Mouse (Mus musculus) spleen, adult 2 months (tissue): Measurements from ENCODE around the gene Ddo. TPM values are rescaled to one million over a fixed set of nuclear protein-coding genes. Genes with fewer than 3 reads are reported as not detected.

Experiments
- DNase-seq, 2 experiments: peaks; one replicate each; pipeline versions ENCODE4 v3.0.0 to v3.0.0-alpha.2; 2012 to 2021; ENCODE audit warnings: low spot score in 2 of 2, low read depth in 1 of 2
- H3K27ac ChIP-seq: fragments of 200-500 bp; 2 replicates; pipeline ENCODE4 v1.5.1; 2012; ENCODE audit warnings: low read length, inconsistent platforms; ENCODE audit not compliant: insufficient read depth
- H3K27me3 ChIP-seq: fragments of 200-500 bp; 2 replicates; pipeline ENCODE4 v1.6.1; 2012; ENCODE audit warnings: mild to moderate bottlenecking, moderate library complexity, low read length, inconsistent platforms; ENCODE audit not compliant: control insufficient read depth, insufficient read depth
- H3K36me3 ChIP-seq: fragments of 200-500 bp; 2 replicates; pipeline ENCODE4 v1.6.1; 2012; ENCODE audit warnings: mild to moderate bottlenecking, low read length, inconsistent platforms; ENCODE audit not compliant: control insufficient read depth, insufficient read depth
- H3K4me1 ChIP-seq: fragments of 200-500 bp; 2 replicates; pipeline ENCODE4 v1.6.1; 2011; ENCODE audit warnings: inconsistent platforms; ENCODE audit not compliant: control insufficient read depth, insufficient read depth, insufficient read length
- H3K4me3 ChIP-seq: fragments of 200-500 bp; 2 replicates; pipeline ENCODE4 v1.5.1; 2011; ENCODE audit warnings: mild to moderate bottlenecking, inconsistent platforms; ENCODE audit not compliant: insufficient read depth, insufficient read length; ENCODE audit errors: extremely low read depth
- CTCF ChIP-seq: fragments of 200-500 bp; IDR thresholded peaks from 2 replicates; pipeline ENCODE4 v1.5.1; 2011; ENCODE audit warnings: mild to moderate bottlenecking, inconsistent platforms; ENCODE audit not compliant: insufficient read depth, insufficient read length, insufficient replicate concordance; ENCODE audit errors: extremely low read depth
- POLR2A ChIP-seq: fragments of 200-500 bp; IDR thresholded peaks from 2 replicates; pipeline ENCODE4 v1.6.1; 2011; ENCODE audit warnings: low read depth, low read length, inconsistent platforms
- WGBS: fragments of 180-500 bp; shearing (Covaris S2); methylation state at CpG from one replicate; pipeline ENCODE4 v1.1.7; 2018; 5-methylcytosine and 5-hydroxymethylcytosine counted together
- polyA plus RNA-seq: library from polyadenylated mRNA; depleted of rRNA; stranded (reverse); fragments of >200 nt; gene quantifications from 2 replicates; pipeline ENCODE4 v1.2.3, GENCODE M21; 2012

The Ddo gene
- polyA plus RNA-seq, 1 experiment, result 0.71 TPM

DNA sequence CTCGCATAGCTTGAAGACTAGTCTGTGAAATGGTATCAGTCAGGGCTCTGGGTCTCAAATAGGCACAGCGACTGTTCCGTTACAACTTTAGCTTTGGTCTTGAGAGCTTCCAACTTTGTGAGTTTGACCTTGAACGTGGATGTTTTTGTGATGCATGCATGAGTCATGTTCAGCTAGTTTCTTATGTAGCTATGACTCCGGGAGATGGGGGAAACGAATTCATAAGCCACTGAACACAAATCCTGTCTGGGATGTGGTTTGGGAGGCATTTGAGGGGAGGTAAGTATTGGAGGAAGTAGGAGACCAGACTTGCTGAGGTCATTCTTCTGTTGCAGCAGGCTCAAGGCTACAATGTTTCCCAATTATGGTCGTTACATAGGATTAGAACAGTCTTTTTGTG lies 46.1 kb downstream of the Ddo start:
- 33% methylated on average over 7 of the region's 7 CpGs for WGBS
- no peaks in the 10 kb centered on the region for H3K4me1 ChIP-seq
- H3K27ac ChIP-seq, result no peak overlapping the region
- H3K4me3 ChIP-seq, result no peak overlapping the region
- no peaks in the 10 kb centered on the region for H3K27me3 ChIP-seq
- no peaks in the 10 kb centered on the region for H3K36me3 ChIP-seq
- no peak for TF ChIP-seq POLR2A
- TF ChIP-seq CTCF, result no peak
- no peak for DNase-seq

- TF ChIP-seq CTCF (no peak), POLR2A (no peak)
- Histone ChIP-seq H3K27me3 (peaks cover 7% of the 10 kb centered on the region; the same call in 1 of the 2 replicates), H3K4me3 (no peak overlapping the region), H3K27ac (no peak overlapping the region), H3K4me1 (no peaks in the 10 kb centered on the region; the same call in 1 of the 2 replicates), H3K36me3 (no peaks in the 10 kb centered on the region)
- DNase-seq, result no peak
- 75% methylated on average over 3 of the region's 3 CpGs for WGBS
Measured at GRCm38 (mm10) chr10:40678477-40678876, 48.7 kb downstream of the Ddo start.

DNA sequence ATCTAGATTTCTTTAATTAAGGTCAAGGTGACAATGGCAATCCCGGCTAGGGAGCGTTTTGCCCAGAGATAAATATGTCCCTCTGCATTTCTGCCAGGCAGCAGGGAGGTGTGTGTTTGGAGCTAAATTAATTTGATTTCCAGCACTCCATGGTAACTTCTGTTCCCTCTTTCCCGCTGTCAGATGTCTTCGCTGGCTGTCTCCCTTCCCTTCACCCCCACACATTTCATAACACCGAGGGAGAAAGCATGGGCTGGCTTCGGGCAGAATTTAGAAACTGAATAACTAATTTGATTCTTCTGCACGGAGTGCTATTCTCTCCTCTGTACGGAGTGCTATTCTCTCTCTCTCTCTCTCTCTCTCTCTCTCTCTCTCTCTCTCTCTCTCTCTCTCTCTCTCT lies 52.7 kb downstream of the Ddo start:
- H3K4me1 ChIP-seq, result no peaks in the 10 kb centered on the region; the same call in 1 of the 2 replicates
- TF ChIP-seq POLR2A (no peak), CTCF (no peak)
- H3K36me3 ChIP-seq, result no peaks in the 10 kb centered on the region
- no peak for DNase-seq
- H3K27me3 ChIP-seq, result peaks cover 7% of the 10 kb centered on the region; the same call in 1 of the 2 replicates
- H3K27ac ChIP-seq, result no peak overlapping the region
- no peak overlapping the region for H3K4me3 ChIP-seq
- 60% methylated on average over 8 of the region's 8 CpGs for WGBS

- TF ChIP-seq CTCF, result no peak
- TF ChIP-seq POLR2A, result no peak
- Histone ChIP-seq H3K27me3 (peaks cover 7% of the 10 kb centered on the region; the same call in 1 of the 2 replicates), H3K4me3 (peak within 1 kb of the TSS; percentile 39; the same call in 1 of the 2 replicates), H3K27ac (no peak within 1 kb of the TSS; the same call in 1 of the 2 replicates), H3K4me1 (no peaks in the 10 kb centered on the region; the same call in 1 of the 2 replicates), H3K36me3 (no peaks in the 10 kb centered on the region)
- 2% methylated on average over 50 of the region's 50 CpGs for WGBS
- DNase-seq, result peak in 1 of 2 experiments; percentile 7
Measured at GRCm38 (mm10) chr10:40683092-40683867, 53.5 kb downstream of the Ddo start, which contains the start of gene Mettl24. Gene Mettl24, plus strand, starts transcription at chr10:40683282.

DNA sequence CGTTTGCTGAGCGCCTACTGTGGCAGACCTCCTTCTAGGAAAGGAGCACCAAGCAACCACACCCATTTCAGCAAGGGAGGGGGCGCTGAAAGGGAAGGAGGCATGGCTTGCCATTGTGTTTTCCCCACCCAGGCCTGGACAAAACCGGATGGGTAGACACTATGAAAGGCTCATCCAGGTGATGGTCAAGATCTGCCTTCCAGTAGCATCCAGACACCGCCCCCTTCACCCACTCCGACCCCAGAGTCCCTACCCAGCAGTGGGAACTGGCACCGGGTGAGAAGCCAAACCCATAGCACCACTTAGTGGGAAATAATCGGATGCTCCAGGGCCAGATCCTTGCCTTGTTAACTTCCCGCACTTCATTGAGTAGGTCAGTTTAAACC lies 54.0 kb downstream of the Ddo start:
- TF ChIP-seq CTCF (no peak), POLR2A (no peak)
- H3K36me3 ChIP-seq, result no peaks in the 10 kb centered on the region
- no peak overlapping the region for H3K4me3 ChIP-seq
- DNase-seq, result no peak
- peaks cover 7% of the 10 kb centered on the region; the same call in 1 of the 2 replicates for H3K27me3 ChIP-seq
- 65% methylated on average over 9 of the region's 9 CpGs for WGBS
- H3K4me1 ChIP-seq, result no peaks in the 10 kb centered on the region; the same call in 1 of the 2 replicates
- no peak overlapping the region for H3K27ac ChIP-seq

GRCm38 (mm10) chr10:40684326-40684725 lies 54.5 kb downstream of the Ddo start:
- WGBS, result 87% methylated on average over 7 of the region's 7 CpGs
- H3K27me3 ChIP-seq, result peaks cover 7% of the 10 kb centered on the region; the same call in 1 of the 2 replicates
- no peak for TF ChIP-seq CTCF
- TF ChIP-seq POLR2A, result no peak
- no peaks in the 10 kb centered on the region; the same call in 1 of the 2 replicates for H3K4me1 ChIP-seq
- DNase-seq, result no peak
- H3K36me3 ChIP-seq, result no peaks in the 10 kb centered on the region
- H3K4me3 ChIP-seq, result no peak overlapping the region
- H3K27ac ChIP-seq, result no peak overlapping the region

GRCm38 (mm10) chr10:40685641-40686040 lies 55.8 kb downstream of the Ddo start:
- Histone ChIP-seq H3K4me1 (no peaks in the 10 kb centered on the region; the same call in 1 of the 2 replicates), H3K36me3 (no peaks in the 10 kb centered on the region), H3K27me3 (peaks cover 7% of the 10 kb centered on the region; the same call in 1 of the 2 replicates), H3K4me3 (no peak overlapping the region), H3K27ac (no peak overlapping the region)
- DNase-seq, result no peak
- 92% methylated on average over 8 of the region's 8 CpGs for WGBS
- no peak for TF ChIP-seq POLR2A
- no peak for TF ChIP-seq CTCF
